Mouse (Mus musculus) T-helper 1 cell (primary cell): Measurements from ENCODE around the gene Csgalnact2.

Experiments used
- in situ Hi-C: fragments of 300-600 bp; cut with MboI, MseI; formaldehyde crosslinking; loops from one replicate; pipeline ENCODE4 v1.15.1; 2025; ENCODE audit warnings: high pct_unique_total_duplicates

Gene Csgalnact2

DNA sequence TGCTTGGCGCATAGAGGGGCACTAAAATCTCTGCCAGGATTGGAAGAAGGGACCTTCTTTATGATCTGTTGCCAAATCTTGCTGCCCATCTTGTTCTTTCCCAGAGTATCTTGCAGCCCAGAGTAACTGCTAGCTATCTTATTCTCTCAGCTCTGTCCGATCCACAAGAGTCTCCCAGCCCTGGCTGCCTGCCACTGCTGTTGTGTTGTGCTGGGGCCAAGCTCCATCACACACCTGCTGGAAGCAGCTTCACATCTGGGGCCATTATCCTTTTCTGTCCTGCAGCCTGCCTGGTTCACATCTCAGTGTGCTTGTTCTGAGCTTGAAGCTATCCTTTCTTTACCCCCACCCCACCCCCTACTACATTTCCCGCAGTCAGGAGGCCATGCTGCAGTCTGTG, 62.7 kb downstream of the Csgalnact2 start:
- in situ Hi-C loops, result no loop called here

DNA sequence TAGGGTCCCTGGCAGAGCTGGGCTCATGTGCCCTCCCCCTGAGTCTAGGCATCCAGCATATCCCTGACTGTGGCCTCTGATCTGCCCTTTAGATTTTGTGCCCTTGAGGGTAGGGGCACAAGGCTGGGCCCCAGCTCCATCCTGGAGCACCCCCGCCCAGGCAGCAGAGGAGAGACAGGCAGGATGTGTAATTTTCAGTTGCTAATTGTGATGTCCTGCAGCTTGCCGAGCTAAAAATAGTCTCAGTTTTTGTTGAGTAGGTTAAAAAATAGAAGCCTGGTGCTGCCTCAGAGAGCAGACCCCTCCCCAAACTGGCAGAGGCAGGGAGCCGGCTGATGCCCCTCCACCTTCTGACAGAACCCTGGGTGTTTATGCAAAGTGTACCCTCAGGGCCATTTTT, 64.8 kb downstream of the Csgalnact2 start:
- in situ Hi-C loops, result no loop called here

GRCm38 (mm10) chr6:118072176-118072575, 66.8 kb downstream of the Csgalnact2 start:
- in situ Hi-C loops, result no loop called here

GRCm38 (mm10) chr6:118071416-118071815, 67.5 kb downstream of the Csgalnact2 start:
- in situ Hi-C loops, result no loop called here

DNA sequence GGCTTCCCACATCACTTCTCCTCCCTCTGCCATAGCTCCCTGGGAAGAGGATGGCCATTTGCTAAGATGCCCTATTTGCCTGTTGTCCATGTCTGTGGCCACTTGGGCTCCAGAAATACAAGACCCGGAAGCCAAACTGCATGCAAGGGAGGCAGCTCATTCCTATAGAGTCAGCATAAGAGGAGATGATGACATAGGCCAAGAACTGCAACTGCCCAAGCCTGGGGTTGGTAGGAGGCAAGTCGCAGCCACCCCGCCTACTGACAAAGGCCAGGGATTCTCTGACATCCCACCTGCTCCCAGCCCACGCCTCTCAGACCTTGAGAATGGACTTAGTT, 68.0 kb downstream of the Csgalnact2 start:
- in situ Hi-C loops, result no loop called here

DNA sequence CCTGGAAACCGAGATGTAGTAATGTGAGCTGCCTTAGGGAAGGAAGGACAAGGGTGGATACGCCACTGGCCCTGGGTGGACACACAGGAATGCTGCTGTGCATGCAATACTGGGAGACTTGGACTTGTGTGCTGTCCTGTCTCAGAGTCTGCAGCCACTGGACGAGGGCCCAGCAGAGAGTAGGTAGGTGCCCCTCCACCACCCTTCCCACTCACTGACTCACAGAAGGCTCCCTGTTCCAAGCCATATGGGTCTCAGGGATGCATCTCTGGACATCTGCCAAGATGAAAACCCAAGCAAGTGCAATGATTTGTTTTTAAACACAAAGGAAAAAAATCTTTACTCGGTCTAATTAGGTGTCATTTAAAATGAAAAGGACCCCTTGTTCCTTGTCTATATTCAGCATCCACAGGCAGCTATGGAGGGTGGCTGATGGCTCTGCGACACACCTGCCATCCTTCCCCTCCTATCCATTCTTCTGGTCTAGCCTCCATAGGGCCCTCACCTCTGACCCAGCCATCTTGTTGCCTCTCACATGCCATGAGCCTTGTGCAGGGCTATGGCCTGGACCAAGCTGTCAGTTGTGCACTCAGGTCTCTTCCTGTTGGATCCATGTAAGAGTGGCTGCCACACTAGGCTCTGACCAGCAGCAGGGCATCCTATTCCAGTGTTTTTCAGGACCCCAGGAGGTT, 68.5 kb downstream of the Csgalnact2 start:
- in situ Hi-C loops, result no loop called here

DNA sequence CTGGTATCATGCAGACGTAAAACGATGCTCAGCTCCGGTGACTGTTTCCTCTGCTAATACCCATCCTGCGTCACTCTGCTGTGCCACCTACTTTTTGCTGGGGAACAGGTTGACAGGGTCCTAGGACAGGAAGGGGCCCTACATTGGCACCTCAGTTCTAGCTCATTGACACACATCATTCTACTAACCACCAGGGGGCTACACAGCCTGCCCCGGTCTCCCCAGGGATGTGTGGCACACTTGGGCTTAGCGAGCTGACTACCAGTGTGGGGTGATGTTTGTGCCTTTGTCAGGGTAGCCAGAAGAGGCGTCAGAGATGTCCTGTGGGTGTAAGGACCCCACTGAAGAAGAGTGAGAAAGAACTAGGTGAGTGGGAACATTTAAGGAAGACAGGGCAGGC, 71.2 kb downstream of the Csgalnact2 start:
- in situ Hi-C loops, result no loop called here

DNA sequence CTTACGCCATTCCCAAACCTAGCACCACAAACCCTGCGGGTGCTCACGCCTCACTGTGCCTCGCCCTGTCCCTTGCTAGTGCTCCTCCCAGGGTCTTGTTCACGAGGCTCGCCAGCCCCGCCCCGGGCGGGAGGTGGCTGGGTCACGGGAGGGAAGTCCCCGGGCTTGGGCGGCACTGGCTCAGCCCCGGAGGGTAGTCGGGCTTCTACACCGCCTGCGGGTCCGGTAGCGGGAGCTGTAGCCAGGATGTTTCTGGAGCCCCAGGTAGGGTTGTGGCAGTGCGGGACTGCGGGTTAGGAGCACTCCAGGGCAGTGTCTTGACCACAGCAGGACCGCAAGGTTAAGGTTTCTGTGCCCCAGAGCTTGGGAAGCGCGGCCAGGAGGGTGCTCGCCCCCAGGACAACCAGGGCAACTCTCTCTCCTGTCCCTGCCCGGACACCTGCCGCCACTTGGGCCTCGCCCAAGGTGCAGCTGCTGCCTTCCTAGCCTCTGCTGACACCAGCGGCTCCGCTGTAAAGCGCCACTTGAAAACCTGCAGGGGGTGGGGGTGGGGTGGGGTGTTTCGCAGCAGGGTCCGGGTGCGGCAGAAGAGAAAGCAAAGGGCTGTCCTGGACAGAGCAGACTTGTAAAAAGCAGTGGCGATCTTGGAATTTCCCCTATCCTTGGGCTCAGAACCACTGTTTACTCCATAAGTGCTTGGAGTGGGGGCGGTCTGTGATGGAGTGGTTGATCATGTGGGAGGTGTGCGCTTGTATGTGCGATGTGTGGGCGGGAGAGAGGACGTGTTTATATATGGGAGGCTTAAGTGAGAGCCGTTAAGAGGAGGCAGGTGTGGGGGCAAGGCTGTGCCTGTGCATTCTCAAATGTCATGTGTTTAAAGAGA, 72.5 kb downstream of the Csgalnact2 start:
- in situ Hi-C loops, result no loop called here

- in situ Hi-C loops, result no loop called here
Measured at GRCm38 (mm10) chr6:118065837-118066198, 73.1 kb downstream of the Csgalnact2 start.

GRCm38 (mm10) chr6:118064968-118065530, 73.9 kb downstream of the Csgalnact2 start:
- in situ Hi-C loops, result no loop called here

DNA sequence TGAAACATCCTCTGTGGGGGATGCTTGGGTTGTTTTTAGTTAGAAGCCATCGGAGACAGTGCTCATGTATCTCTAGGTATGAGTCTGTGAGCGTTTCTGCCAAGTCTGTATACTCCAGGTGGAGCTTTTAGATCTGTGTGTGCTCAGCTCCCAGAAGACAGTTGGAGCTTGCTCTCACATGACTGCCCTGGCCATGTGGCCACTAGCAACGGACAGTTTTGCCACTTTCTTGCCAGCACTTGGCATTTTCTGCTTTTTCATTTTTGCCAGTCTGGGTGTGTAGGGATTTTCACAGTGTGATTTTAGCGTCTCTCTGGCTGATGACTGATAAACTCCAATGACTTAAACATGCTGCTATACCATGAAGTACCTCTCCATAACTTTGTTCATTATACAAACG, 75.7 kb downstream of the Csgalnact2 start:
- in situ Hi-C loops, result no loop called here

DNA sequence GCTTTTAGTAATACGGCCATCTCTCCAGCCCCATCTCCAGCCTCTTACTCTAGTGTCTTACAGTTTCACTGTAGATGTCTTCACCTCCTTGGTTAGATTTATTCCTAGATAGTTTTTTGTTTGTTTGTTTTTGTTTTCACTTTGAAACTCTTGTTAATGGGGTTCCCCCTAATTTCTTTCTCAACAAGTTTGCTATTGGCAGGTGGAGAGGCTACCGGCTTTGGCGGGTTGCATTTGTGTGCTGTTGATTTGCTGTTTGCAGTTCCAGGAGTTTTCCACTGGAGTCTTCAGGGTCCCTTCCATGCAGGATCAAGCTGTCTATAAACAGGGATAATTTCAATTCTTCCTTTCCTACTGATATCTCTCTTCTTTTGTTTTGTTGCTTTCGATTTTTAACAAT, 77.7 kb downstream of the Csgalnact2 start:
- in situ Hi-C loops, result no loop called here
